Mouse (Mus musculus) left cerebral cortex, postnatal 4 days (tissue): ENCODE measurements around the gene Zfp692. TPM values are rescaled to one million over a fixed set of nuclear protein-coding genes. Genes with fewer than 3 reads are reported as not detected.
"Not testable (repeated sequence)": the region's sequence is repeated elsewhere in the genome, so short reads cannot be mapped to it uniquely, and the experiment has no call there.

Source experiments
- DNase-seq: peaks from one replicate; pipeline ENCODE4 v3.0.0-alpha.2; 2022
- intact Hi-C: fragments of 180-260 bp; cut with DNase I; formaldehyde crosslinking; loops from one replicate; pipeline ENCODE4 v1.15.1; 2025
- total RNA-seq, 2 experiments: library from RNA; stranded (reverse); gene quantifications; 2 replicates each; pipeline ENCODE4 v1.2.3; 2021

The Zfp692 gene
- total RNA-seq, 2 experiments from 2014 or later = 30.4 to 32.2 TPM

GRCm38 (mm10) chr11:58305299-58305698, 1.6 kb upstream of the Zfp692 start:
- DNase-seq, intact Hi-C loops: not testable (repeated sequence)

DNA sequence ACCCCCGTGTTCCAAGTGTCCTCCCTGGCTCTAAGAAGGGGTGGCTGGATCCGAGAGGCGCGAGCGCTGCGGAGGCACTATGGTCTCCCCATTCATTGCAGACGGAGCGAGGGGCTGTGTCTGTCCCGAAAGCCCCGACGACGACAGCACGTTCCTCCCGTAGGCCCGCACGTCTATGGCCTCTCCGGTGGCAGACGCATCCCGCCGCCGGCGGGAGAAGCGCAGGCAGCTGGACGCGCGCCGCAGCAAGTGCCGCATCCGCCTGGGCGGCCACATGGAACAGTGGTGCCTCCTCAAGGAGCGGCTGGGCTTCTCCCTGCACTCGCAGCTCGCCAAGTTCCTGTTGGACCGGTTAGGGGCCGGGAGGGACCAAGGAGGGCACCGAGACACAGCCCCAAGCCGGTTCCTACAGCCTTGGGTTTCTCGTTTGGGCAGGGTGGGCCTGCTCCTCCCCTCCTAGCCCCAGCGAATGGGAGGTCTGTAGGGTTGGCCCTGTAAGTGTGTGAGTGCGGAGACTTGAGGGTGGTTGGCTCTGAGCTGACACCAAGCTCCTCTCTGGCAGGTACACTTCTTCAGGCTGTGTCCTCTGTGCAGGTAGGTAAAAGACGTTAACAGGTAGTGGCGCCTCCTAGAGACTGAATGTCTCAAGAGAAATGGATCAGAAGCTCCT, 677 bp downstream of the Zfp692 start:
- peak; percentile 48 for DNase-seq
- intact Hi-C loops = no loop called here

- no peak for DNase-seq
- intact Hi-C loops = no loop called here
Measured at GRCm38 (mm10) chr11:58308661-58309060, 1.8 kb downstream of the Zfp692 start.

- DNase-seq = peak; percentile 71
- intact Hi-C loops = no loop called here
Measured at GRCm38 (mm10) chr11:58314069-58314468, 7.2 kb downstream of the Zfp692 start.

DNA sequence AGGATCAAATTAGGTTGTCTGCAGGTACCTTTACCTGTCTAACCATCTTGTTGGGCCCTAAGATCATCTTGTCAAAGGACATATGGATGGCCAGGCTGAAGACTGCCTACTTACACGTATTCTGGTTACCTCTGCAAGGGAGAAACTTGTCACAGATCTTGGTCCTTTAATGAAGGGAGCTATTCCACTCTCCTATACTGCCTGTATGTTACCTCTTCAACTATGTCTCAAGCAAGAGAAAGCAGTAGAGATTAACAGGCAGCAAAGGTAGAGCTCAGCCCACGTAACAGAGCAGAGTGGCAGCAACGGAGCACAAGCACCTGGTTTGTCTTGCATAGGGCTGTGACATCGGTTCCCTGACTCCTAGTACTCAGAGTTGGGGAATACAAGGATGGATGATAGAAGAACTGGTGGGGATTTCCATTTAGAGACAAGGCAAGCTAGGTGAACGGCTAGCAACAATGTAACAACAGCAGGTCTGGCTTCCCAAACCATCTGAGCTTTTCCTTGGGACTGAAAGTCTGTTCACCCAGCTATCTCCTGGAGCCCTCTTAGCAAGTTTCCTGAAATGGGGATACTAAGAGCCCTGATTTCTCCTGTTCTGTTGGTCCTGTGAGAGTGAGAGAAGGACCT, 8.8 kb downstream of the Zfp692 start:
- DNase-seq = no peak
- intact Hi-C loops = no loop called here

DNA sequence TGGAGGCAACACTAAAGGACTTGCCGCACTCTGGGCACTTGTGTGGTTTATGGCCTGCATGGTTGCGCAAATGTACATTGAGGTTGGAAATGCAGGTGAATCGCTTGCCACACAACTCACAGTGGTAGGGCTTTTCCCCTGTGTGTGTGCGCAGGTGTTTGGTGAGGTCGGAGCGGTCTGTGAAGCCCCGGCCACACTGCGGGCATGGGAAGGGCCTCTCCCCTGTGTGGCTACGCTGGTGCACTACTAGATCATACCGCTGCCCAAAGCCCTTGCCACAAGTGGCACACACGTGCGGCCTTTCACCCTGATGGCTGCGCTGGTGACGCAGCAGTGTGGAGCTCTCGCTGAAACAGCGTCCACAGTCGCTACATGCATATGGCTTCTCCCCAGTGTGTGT, 9.5 kb downstream of the Zfp692 start:
- intact Hi-C loops = no loop called here
- no peak for DNase-seq

DNA sequence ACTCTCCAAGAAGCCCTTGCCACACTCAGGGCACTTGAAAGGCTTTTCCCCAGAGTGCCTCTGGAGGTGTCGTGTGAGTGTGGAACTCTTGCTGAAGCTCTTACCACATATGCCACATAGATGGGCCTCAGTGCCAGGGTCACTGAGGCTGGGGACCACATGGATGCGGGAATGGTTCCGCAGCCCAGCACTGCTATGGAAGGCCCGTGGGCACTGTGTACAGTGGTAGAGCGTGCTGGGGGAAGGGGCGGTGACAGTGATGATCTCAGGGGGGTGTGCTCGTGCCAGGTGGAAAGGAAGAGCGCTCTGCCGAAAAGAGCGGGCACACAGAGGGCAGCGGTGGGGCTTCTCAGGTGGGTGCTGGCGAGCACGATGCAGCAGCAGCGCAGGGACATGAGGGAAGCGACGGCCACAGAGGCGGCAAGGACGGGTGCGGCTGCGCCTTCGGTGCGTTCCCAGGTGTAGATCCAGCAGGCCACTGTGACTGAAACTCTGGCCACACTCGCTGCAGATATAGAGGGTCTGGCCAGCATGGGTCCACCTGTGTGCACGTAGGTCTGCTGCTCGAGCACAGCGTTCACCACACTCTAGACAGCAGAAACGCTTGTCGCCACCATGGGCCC, 10.0 kb downstream of the Zfp692 start:
- no peak for DNase-seq
- intact Hi-C loops = no loop called here

GRCm38 (mm10) chr11:58322824-58323569, 16.1 kb downstream of the Zfp692 start:
- peak; percentile 98 for DNase-seq
- intact Hi-C loops = no loop called here

DNA sequence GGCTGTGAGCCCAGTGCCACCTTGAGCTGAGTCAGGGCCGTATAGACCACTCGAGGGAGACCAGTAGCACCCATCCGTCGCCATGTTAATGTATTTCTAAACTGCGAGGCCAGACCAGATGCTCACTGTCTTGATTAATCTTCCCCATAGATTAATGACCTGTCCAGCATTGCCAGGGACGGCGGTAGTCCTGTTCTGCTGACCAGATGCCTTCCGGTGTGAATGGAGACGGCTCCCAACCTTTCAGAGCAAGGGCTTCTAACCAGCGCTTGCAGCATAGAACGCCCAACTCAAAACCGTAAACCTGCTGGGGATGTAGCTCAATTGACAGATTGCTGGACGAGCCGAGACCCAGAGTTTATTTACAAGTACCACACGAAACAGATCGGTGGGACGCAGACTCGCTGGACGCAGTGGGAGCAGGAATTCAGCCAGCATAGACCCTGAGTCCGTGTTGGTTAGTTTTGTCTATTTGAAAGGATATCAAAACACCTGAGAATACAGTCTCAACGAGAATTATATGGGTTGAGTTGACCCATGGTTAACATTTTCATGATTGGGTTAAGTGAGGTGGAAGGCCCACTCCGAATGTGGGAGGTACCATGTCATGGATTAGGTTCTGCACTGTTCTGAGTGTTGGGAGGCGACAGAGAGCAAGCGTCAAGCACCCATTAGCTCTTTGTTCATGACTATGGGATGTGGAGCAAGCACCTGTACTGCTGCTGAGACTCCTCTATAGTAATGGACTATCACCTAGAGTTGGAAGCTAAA, 16.9 kb downstream of the Zfp692 start:
- DNase-seq = no peak
- intact Hi-C loops = no loop called here

GRCm38 (mm10) chr11:58324614-58325229, 17.9 kb downstream of the Zfp692 start:
- intact Hi-C loops = no loop called here
- no peak for DNase-seq

DNA sequence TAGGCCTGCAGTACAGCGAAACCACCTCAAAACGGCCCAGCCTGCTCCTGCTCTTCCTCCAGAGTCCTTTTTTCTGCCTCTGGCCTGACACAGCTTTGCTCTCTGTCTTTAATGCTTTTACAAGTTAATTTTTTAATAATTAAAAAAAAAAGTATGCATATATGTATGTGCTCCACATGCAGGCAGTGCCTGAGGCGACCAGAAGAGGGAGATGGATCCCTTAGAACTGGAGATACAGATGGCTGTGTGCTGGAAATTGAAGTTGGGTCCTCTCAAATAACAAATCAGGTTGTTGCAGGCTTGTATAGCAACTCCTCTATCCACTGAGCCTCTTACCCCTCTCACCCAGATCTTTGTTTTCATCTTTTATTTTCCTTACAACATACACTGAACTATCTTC, 19.9 kb downstream of the Zfp692 start:
- no peak for DNase-seq
- intact Hi-C loops = no loop called here

GRCm38 (mm10) chr11:58329906-58330275, 23.0 kb downstream of the Zfp692 start:
- intact Hi-C loops = no loop called here
- DNase-seq = no peak

- peak; percentile 86 for DNase-seq
- intact Hi-C loops = no loop called here
Measured at GRCm38 (mm10) chr11:58330276-58331148, 23.6 kb downstream of the Zfp692 start, which contains the start of the genes Zfp672 and Sh3bp5l. Gene Zfp672 (minus strand): TSS chr11:58330339. Gene Sh3bp5l (plus strand): TSS chr11:58330724.

GRCm38 (mm10) chr11:58331149-58331495, 24.3 kb downstream of the Zfp692 start:
- intact Hi-C loops = no loop called here
- DNase-seq = peak; percentile 26

DNA sequence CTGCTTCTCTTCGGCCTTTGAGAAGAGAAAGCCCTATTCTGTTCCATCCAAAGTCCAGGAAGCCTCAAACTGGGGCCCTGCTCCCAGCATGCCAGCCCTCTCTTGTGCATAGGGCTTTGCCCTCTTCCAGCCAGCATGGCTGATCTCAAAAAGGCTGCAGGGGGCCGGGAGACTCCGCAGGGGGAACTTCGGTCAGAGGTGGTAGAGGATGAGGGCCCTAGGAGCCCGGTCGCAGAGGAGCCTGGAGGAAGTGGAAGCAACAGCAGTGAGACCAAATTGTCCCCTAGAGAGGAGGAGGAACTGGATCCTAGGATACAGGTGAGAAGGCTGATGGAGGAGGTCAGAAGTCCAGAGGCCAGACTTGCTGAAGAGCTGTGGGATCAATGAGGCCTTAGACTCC, 24.7 kb downstream of the Zfp692 start:
- intact Hi-C loops = no loop called here
- DNase-seq = peak; percentile 14

DNA sequence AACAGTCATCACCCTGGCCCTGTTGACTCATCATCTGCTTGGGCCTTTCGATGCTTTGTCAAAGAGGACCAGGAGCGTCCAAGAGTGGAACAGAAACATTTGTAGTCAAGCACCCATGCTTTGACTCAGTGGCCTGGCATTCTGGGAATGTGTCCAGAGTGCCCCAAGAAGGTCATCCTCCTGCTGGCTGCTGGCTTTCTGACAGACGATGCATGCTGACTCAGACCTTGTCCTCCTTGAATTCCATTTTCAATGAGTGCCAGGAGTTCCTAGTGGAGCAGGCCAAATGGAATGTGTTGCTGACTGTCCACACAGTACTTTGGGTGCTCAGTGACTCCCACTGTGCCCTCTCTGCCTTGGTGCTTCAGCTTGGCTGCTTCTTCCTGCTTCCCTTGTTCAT, 27.9 kb downstream of the Zfp692 start:
- no peak for DNase-seq
- intact Hi-C loops = no loop called here

DNA sequence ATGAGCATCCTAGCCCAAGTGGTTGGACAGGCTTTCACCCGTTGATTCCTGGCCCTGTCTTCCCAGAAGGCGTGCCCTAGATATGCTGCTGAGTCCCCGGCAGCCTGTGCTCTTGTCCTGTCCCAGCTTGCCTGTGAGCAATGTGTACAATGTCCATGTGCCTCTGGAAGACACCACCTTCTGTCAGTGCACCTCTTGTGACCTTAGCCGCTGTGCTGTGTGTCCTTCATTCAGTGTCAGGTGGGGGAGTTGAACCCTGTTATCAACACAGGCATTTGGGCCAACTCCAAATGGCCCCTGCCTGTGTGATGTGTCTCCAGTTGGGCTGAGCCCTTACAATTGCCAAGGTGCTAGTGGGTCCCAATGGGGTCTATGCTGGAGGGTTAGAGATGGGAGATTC, 39.9 kb downstream of the Zfp692 start:
- intact Hi-C loops = no loop called here
- no peak for DNase-seq

- DNase-seq = no peak
- intact Hi-C loops = no loop called here
Measured at GRCm38 (mm10) chr11:58350628-58351027, 43.8 kb downstream of the Zfp692 start.

GRCm38 (mm10) chr11:58351179-58351578, 44.3 kb downstream of the Zfp692 start:
- intact Hi-C loops = no loop called here
- no peak for DNase-seq
